Mouse (Mus musculus) common myeloid progenitor, adult 5-6 weeks (primary cell): ENCODE data around the gene Nrxn3. TPM values are rescaled to one million over a fixed set of nuclear protein-coding genes. Genes with fewer than 3 reads are reported as not detected.

ENCODE experiments used
- ATAC-seq: replicated peaks from 2 replicates; pipeline ENCODE4 v1.8.0; 2016; ENCODE audit warnings: low read depth, mild to moderate bottlenecking, moderate TSS enrichment, inconsistent platforms; ENCODE audit not compliant: poor library complexity, severe bottlenecking
- total RNA-seq: library from RNA; stranded (forward); fragments of 200-1000, 187-1606 nt; gene quantifications from 2 replicates; pipeline ENCODE4 v1.2.3, GENCODE M21; 2017

The Nrxn3 gene
- total RNA-seq, 1 experiment from 2014 or later = not detected

GRCm38 (mm10) chr12:89625746-89626145, 903.1 kb downstream of the Nrxn3 start:
- no peak for ATAC-seq

GRCm38 (mm10) chr12:89640046-89640445, 917.4 kb downstream of the Nrxn3 start:
- ATAC-seq = no peak

- no peak for ATAC-seq
Measured at GRCm38 (mm10) chr12:89641460-89641859, 918.8 kb downstream of the Nrxn3 start.

- no peak for ATAC-seq
Measured at GRCm38 (mm10) chr12:89653211-89653610, 930.5 kb downstream of the Nrxn3 start.

GRCm38 (mm10) chr12:89661219-89661618, 938.5 kb downstream of the Nrxn3 start:
- no peak for ATAC-seq

- no peak for ATAC-seq
Measured at GRCm38 (mm10) chr12:89668856-89669255, 946.2 kb downstream of the Nrxn3 start.

- no peak for ATAC-seq
Measured at GRCm38 (mm10) chr12:89672819-89673218, 950.1 kb downstream of the Nrxn3 start.

- ATAC-seq = no peak
Measured at GRCm38 (mm10) chr12:89685633-89686032, 963.0 kb downstream of the Nrxn3 start.

GRCm38 (mm10) chr12:89689086-89689485, 966.4 kb downstream of the Nrxn3 start:
- ATAC-seq = no peak

- ATAC-seq = no peak
Measured at GRCm38 (mm10) chr12:89699469-89699868, 976.8 kb downstream of the Nrxn3 start.

GRCm38 (mm10) chr12:89700937-89701458, 978.3 kb downstream of the Nrxn3 start:
- no peak for ATAC-seq

GRCm38 (mm10) chr12:89702931-89703330, 980.3 kb downstream of the Nrxn3 start:
- ATAC-seq = no peak

GRCm38 (mm10) chr12:89707913-89708312, 985.2 kb downstream of the Nrxn3 start:
- no peak for ATAC-seq

- ATAC-seq = no peak
Measured at GRCm38 (mm10) chr12:89710459-89710858, 987.8 kb downstream of the Nrxn3 start.

- ATAC-seq = no peak
Measured at GRCm38 (mm10) chr12:89711791-89712190, 989.1 kb downstream of the Nrxn3 start.

- peak; percentile 74 for ATAC-seq
Measured at GRCm38 (mm10) chr12:89719194-89720080, 996.8 kb downstream of the Nrxn3 start.

- no peak for ATAC-seq
Measured at GRCm38 (mm10) chr12:89720945-89721344, 998.3 kb downstream of the Nrxn3 start.

GRCm38 (mm10) chr12:89722462-89722861, 999.8 kb downstream of the Nrxn3 start:
- ATAC-seq = no peak

- ATAC-seq = no peak
Measured at GRCm38 (mm10) chr12:89724048-89724447, 1001.4 kb downstream of the Nrxn3 start.

- no peak for ATAC-seq
Measured at GRCm38 (mm10) chr12:89742326-89742725, 1019.6 kb downstream of the Nrxn3 start.

GRCm38 (mm10) chr12:89742796-89743195, 1020.1 kb downstream of the Nrxn3 start:
- no peak for ATAC-seq
